Mouse (Mus musculus) thymus, adult 2 months (tissue): Measurements from ENCODE around the gene Zc2hc1c. TPM values are rescaled to one million over a fixed set of nuclear protein-coding genes. Genes with fewer than 3 reads are reported as not detected.

Experiments
- DNase-seq: peaks from one replicate; pipeline ENCODE4 v3.0.0; 2021
- H3K27ac ChIP-seq: fragments of 200-500 bp; 2 replicates; pipeline ENCODE4 v1.5.1; 2012; ENCODE audit warnings: low read length, control low read depth; ENCODE audit not compliant: control insufficient read depth, insufficient read depth
- H3K27me3 ChIP-seq: fragments of 200-500 bp; 2 replicates; pipeline ENCODE4 v1.6.1; 2012; ENCODE audit warnings: mild to moderate bottlenecking, low read length, moderate library complexity, mixed read lengths; ENCODE audit not compliant: control insufficient read depth, insufficient read depth
- H3K36me3 ChIP-seq: fragments of 200-500 bp; 2 replicates; pipeline ENCODE4 v1.6.1; 2012; ENCODE audit warnings: mild to moderate bottlenecking, low read length, moderate library complexity; ENCODE audit not compliant: control insufficient read depth, insufficient read depth
- H3K4me1 ChIP-seq: fragments of 200-500 bp; replicated peaks from 2 replicates; pipeline ENCODE4 v1.6.1; 2012; ENCODE audit warnings: low read length; ENCODE audit not compliant: control insufficient read depth, insufficient read depth
- H3K4me3 ChIP-seq: fragments of 200-500 bp; 2 replicates; pipeline ENCODE4 v1.5.1; 2012; ENCODE audit warnings: mild to moderate bottlenecking, low read length, control low read depth, moderate library complexity; ENCODE audit not compliant: control insufficient read depth, insufficient read depth
- CTCF ChIP-seq: fragments of 200-500 bp; IDR thresholded peaks from 2 replicates; pipeline ENCODE4 v1.5.1; 2012; ENCODE audit warnings: mild to moderate bottlenecking, control low read depth, low read length, moderate library complexity, borderline replicate concordance; ENCODE audit not compliant: control insufficient read depth, poor library complexity, insufficient read depth; ENCODE audit errors: extremely low read depth
- POLR2A ChIP-seq: fragments of 200-500 bp; IDR thresholded peaks from 2 replicates; pipeline ENCODE4 v1.6.1; 2012; ENCODE audit warnings: mild to moderate bottlenecking, low read length, control low read depth, moderate library complexity; ENCODE audit not compliant: control insufficient read depth, poor library complexity, insufficient read depth; ENCODE audit errors: extremely low read depth
- WGBS: fragments of 180-500 bp; shearing (Covaris S2); methylation state at CpG from one replicate; pipeline ENCODE4 v1.1.7; 2018; 5-methylcytosine and 5-hydroxymethylcytosine counted together
- polyA plus RNA-seq: library from polyadenylated mRNA; depleted of rRNA; stranded (reverse); fragments of >200 nt; gene quantifications from 2 replicates; pipeline ENCODE4 v1.2.3, GENCODE M21; 2012; rRNA removed

Gene Zc2hc1c
- polyA plus RNA-seq, 1 experiment, result 0.15 TPM

DNA sequence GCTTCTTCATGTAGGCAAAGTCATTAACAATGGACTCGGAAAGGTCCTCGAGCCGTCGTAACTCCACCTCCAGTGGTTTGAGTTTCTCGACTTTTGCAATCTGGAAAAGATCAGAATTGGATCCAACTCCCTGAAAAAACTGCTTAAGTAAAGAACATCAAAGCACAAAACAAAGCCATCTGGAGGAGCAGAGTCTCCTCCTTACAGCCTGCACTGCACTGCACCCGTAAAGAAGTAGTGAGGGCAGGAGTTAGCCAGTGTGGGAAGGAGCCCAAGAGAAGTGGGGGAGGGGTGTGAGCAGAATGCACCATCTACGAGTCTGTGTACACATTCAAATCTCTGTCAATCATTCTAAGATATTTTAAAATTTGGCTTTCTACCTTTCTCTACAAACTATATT lies 55.9 kb downstream of the Zc2hc1c start:
- 88% methylated on average over 7 of the region's 7 CpGs for WGBS
- DNase-seq, result no peak
- Histone ChIP-seq H3K36me3 (peaks cover 19% of the 10 kb centered on the region; the same call in 1 of the 2 replicates), H3K27me3 (no peaks in the 10 kb centered on the region), H3K4me3 (no peak overlapping the region), H3K4me1 (peaks cover 4% of the 10 kb centered on the region), H3K27ac (no peak overlapping the region)
- TF ChIP-seq CTCF (no peak), POLR2A (no peak)

DNA sequence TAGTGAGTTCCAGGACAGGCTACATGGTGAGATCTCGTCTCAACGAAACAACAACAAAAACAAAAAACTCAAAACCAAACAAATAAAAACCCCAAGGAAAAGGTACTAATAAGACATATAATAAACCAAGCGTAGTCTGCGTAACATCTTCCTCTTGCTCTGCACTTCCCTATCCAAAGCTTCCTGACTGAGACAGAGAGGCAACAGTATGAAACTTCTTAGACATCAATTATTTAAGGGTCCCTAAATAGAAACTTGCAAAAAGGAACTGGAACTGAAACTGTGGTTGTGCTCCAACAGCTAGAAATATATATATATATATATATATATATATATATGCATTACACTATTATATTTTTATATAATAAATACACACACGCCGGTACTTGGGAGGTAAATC lies 57.2 kb downstream of the Zc2hc1c start:
- peaks cover 28% of the 10 kb centered on the region for H3K36me3 ChIP-seq
- no peaks in the 10 kb centered on the region for H3K4me1 ChIP-seq
- 73% methylated on average over 6 of the region's 6 CpGs for WGBS
- H3K27ac ChIP-seq, result no peak overlapping the region
- DNase-seq, result no peak
- H3K27me3 ChIP-seq, result no peaks in the 10 kb centered on the region
- TF ChIP-seq CTCF (no peak), POLR2A (no peak)
- no peak overlapping the region for H3K4me3 ChIP-seq

DNA sequence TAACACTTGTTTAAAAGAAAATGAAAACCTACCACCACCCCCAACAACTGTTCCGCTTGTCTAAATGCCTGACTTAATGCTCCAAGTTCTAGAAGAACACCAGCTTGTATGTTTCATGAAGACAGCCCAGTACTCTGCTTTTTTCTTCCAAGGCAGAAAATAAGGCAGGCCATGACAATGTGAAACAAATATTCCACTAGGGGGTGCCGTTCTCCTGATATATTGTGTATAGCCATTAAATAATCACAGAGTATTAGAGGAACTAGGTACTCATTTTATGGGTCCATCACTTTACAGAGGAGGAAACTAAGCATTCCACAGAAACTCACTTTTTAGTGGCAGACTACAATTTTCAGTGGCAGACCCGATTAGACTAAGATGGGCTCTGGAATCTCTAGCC lies 58.0 kb downstream of the Zc2hc1c start:
- WGBS, result 47% methylated on average over 3 of the region's 3 CpGs
- DNase-seq, result peak; percentile 43
- no peak overlapping the region for H3K4me3 ChIP-seq
- H3K27ac ChIP-seq, result no peak overlapping the region
- H3K36me3 ChIP-seq, result peaks cover 34% of the 10 kb centered on the region
- TF ChIP-seq POLR2A (no peak), CTCF (no peak)
- no peaks in the 10 kb centered on the region for H3K27me3 ChIP-seq
- no peaks in the 10 kb centered on the region for H3K4me1 ChIP-seq

DNA sequence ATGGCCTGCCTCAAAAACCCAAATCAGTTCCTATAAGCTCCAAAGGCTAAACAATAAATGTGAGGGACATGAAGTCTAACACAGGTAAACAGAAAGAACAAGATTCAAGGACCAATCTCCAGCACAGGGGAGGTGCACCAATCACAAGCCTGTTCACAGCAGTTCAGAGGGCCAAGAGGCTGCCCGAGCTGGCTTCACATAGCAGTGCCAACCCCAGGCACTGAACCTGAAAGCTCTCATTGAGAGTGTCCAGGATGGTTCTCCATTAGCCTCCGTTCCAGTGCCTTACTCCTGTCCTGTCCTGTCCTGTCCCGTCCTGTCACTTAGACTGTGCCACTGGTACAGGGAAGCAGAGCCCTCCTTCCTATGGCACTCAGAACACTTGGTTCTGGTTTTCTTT lies 58.8 kb downstream of the Zc2hc1c start:
- 95% methylated on average over 3 of the region's 3 CpGs for WGBS
- peaks cover 33% of the 10 kb centered on the region for H3K36me3 ChIP-seq
- H3K4me1 ChIP-seq, result no peaks in the 10 kb centered on the region
- no peak overlapping the region for H3K27ac ChIP-seq
- TF ChIP-seq CTCF (no peak), POLR2A (no peak)
- no peak overlapping the region for H3K4me3 ChIP-seq
- no peak for DNase-seq
- H3K27me3 ChIP-seq, result no peaks in the 10 kb centered on the region

DNA sequence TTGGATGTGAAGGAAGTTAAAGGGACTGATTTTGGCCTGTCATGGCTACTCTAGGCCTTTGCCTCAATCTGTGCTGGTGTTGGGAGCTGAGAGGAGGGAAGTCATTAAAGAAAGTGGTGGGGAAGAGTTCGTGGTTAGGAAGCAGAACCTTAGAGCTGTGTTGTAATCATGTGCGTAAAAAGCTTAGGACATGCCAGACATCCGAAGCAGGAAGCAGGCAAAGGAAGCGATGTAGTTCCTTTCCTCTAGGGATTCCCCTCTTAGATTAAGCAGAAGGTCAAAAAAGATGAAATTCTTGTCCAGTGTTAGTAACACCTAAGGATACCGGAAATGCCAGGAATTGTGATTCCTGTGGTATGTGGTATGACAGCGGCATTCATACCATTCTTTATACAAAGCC lies 59.9 kb downstream of the Zc2hc1c start:
- 79% methylated on average over 6 of the region's 6 CpGs for WGBS
- Histone ChIP-seq H3K27ac (no peak overlapping the region), H3K4me3 (no peak overlapping the region), H3K27me3 (no peaks in the 10 kb centered on the region), H3K36me3 (peaks cover 40% of the 10 kb centered on the region), H3K4me1 (no peaks in the 10 kb centered on the region)
- TF ChIP-seq CTCF (no peak), POLR2A (no peak)
- DNase-seq, result no peak

Other genes with a start within 250 kb of the Zc2hc1c start
- gene Prox2, start 177.8 kb upstream of the Zc2hc1c start, polyA plus RNA-seq, result 2.6 and 4.4 TPM in 2 replicates
- gene Dlst, start 177.8 kb upstream of the Zc2hc1c start, polyA plus RNA-seq, result 131 and 135 TPM in 2 replicates
- gene Rps6kl1, start 137.3 kb upstream of the Zc2hc1c start, polyA plus RNA-seq, result 3.7 and 11.4 TPM in 2 replicates
- 1.3 and 2.1 TPM in 2 replicates for gene Pgf, start 110.8 kb upstream of the Zc2hc1c start, polyA plus RNA-seq
- gene Eif2b2, start 69.1 kb upstream of the Zc2hc1c start, polyA plus RNA-seq, result 191 and 250 TPM in 2 replicates
- 4.7 and 5.5 TPM in 2 replicates for gene Mlh3, start 18.0 kb upstream of the Zc2hc1c start, polyA plus RNA-seq
- gene Acyp1, start 153 bp upstream of the Zc2hc1c start, polyA plus RNA-seq, result 14.2 and 15.3 TPM in 2 replicates
- 32.1 and 34.7 TPM in 2 replicates for gene Nek9, start 50.8 kb downstream of the Zc2hc1c start, polyA plus RNA-seq
- 152 and 180 TPM in 2 replicates for gene Tmed10, start 86.3 kb downstream of the Zc2hc1c start, polyA plus RNA-seq
- gene Fos, start 185.3 kb downstream of the Zc2hc1c start, polyA plus RNA-seq, result 12.1 and 12.6 TPM in 2 replicates